Mouse (Mus musculus): ENCODE results near the gene Slc25a19.

Gene Slc25a19

DNA sequence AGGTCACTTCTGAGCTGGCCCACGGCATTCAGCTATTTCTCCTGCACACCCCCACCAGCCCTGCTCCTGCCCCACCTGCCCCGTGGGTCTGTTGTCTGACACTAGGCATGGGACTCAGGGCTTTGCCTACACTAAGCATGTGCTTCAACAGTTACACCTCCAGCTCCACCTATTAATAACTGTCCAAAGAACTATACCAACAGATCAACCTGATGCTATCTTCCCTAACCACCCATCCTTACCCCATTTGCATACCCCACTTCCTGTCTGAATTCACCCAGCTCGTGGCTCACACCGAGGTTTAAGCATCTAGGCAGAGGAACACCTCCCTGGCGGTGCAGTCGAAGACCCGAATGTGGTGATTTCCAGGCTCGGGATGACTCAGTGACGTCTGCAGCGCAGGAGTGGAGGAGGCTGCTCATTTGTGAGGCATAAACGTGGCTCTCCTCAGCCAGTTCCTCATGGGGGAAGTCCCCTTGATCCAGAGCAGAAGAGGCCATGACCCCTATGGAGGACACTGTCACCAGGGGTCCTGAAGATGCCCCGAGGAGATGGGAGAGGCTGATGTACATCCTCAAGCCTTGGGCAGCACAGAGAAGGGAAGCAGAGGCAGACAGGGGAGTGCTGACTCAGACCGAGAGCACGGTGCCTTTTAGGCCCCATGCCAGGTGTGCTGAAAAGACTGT, 13.0 kb upstream of the Slc25a19 start:
- no peak for DNase-seq (ENCODE audit: low spot score)

DNA sequence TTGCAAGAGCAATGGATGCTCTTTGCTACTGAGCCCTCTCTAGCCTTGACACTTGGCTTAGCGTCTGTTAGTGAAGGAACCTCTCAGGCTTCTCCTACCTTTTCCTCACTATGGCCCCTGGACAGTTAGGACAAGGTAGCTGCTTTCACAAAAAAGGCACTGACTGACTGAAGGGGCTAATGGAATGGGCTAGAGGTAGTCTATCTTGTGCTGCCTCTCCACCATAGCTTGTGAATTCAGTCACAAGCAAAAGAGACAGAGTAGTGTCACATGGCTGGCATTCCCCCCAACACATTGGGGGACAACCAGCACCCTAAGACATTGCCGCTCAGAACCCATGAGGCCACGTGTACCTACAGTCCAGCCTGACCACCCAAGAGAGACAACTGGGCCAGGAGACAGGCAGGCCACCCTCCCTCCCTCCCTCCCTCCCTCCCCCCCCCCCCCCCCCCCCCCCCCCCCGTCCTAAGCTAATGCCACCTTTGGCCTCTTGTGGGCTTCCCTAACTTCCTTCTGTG, 12.3 kb upstream of the Slc25a19 start:
- no peak for DNase-seq (ENCODE audit: low spot score)

DNA sequence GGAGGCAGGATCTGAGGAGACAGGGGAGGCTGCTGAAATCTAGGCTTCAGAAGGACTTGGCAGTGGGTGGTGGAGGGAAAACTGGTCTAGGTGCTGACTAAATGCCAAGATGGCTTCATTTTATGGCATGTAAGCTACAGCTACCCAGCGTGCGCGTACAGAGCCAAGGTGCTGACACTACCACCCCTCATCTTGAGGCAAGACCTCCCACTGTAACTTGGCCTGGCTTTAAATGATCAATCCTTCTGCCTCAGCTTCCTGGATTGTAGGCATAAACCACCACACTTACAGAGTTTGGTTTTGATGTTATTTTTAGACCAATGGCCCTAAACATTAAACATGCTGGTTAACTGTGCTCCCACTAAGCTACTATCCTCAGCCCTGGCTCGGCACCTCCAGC, 11.4 kb upstream of the Slc25a19 start:
- no peak for DNase-seq (ENCODE audit: low spot score)

DNA sequence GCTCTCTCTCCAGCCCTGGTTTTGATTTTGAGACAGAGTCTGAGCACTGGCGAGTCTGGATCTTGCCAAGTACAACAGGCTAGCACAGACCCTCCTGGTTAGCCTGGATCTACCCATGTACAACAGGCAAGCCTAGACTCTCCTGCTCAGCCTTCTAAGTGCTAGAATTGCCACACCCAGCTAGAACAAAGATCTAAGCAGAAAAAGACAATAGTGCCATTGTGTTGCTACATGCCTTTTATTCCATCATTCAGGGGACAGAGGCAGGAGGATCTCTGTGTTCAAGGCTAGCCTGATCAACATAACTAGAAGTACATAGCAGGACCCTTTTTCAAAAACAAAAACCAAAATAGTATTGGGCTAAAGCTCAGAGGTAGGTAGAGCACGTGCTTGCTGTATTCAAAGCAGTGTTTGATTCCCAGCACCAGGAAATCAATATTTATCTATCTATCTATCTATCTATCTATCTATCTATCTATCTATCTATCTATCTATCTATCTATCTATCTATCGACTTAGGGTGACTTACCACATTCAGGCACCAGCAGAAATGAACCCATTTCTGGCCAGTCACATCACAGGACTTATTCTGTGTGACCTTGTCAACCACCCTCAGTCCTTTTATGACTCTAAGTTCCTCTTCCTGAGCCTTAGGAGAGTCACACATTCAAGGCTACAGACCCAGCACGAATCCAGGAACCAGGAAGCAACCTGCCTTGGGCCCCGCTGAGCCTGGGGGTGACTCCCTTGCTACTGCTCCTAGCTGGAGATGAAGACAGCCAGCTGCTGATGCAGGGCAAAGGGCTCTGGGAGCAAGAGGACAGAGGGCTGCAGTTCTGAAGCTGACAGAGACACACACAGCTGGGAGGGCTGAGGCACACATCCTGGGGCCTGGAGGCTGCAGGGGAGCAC, 10.7 kb upstream of the Slc25a19 start:
- no peak for DNase-seq (ENCODE audit: low spot score)

DNA sequence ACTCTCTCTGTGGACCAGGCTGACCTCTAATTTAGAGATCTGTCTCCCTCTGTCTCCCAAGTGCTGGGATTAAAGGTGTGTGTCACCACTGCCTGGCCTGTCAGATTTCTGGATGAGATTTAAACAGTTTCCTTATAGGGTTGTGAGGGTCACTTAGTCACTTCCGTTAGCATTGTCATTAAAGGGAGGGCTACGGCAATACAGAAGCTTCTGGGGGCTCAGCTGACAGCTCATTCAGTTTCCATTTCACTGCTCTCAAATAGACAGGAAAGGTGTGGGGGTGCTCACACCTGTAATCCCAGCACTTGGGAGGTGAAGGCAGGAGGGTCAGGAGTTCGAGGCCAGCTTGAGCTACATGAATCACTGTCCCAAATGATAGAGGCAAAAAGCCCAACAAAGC, 8.9 kb upstream of the Slc25a19 start:
- DNase-seq (ENCODE audit: low spot score): no peak

DNA sequence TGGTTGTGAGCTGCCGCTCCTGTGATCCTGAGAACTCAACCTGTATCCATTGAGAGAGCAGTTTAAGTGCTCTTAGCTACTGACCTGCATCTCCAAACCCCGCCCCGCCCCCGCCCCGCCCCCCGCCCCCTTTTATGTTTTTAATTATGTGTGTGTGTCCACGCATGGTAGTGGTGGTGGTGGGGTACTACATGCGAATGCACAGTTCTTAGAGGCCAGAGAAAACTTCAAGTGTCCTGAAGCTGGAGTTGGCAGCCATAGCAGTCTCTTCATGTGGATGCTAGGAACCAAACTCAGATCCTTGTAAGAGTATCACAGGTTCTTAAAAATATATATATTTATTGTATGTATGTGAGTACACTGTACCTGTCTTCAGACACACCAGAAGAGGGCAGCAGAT, 7.4 kb upstream of the Slc25a19 start:
- DNase-seq (ENCODE audit: low spot score): no peak

DNA sequence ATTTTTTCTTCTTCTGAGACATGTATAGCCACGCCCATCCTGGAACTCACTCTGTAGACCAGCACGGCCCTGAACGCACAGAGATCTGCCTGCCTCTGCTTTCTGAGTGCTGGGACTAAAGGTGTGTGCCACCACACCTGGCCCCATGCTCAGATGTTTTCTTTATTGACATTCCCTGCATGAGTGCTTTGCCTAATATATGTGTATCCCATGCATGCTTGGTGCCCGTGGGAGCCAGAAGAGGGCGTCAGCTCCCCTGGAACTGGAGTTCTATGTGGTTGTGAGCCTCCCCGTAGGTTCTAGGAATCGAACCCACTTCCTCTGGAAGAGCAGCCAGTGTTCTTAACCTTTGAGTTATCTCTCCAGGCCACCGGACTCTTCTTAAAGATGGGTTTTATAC, 6.9 kb upstream of the Slc25a19 start:
- DNase-seq (ENCODE audit: low spot score): no peak

DNA sequence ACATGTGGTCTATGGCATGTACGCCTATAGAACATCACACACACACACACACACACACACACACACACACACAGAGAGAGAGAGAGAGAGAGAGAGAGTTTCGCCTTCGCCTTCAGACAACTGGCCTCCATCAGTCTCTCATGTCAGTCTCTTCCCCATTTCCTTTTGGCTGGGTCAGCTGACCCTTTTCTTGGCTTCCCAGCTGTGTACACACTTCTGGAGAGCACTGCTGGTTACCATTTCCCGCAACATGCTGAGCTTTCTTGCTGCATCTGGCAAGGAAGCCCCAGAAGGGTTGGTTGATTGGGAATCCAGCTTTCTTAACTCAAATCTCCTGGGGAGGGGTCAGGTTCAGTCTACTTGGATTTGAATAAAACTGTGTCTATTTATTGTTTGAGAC, 6.0 kb upstream of the Slc25a19 start:
- no peak for DNase-seq (ENCODE audit: low spot score)

DNA sequence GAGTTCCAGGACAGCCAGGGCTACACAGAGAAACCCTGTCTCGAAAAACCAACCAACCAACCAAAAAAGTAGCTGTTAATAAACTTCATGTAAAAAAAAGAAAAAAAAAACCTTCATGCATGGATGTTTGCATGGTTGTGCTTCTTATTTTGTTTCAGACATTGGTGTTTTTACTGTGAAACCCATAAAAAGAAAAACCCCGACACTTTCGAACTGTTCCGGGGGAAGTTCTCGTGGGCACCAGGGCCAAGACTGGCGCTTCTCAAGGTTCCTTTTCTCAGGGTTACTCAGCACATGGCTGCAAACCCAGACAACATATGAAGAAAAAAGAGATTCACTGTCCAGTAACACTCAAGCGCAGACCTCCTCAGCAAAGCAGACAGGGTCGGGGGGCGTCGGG, 4.8 kb upstream of the Slc25a19 start:
- no peak for DNase-seq (ENCODE audit: low spot score)

DNA sequence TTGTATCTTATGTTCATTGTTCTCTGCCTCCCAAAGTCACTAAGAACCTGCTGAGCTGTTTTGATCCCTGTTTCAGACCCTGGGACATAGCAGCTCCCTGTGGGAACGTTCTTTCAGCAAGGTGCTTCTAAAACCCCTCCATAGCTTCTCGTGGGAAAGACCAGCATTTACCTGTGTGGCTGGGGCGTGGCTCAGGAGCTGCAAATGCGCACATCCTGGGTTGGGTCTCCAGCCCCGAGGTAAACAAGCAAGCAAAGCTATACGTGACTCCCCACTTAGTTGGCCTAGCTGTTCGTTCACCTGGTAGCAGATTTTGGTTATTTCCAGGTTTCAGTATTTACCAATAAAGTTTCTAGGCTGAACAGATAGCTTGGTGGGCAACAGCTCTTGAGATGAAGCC, 4.2 kb upstream of the Slc25a19 start:
- DNase-seq (ENCODE audit: low spot score): no peak

DNA sequence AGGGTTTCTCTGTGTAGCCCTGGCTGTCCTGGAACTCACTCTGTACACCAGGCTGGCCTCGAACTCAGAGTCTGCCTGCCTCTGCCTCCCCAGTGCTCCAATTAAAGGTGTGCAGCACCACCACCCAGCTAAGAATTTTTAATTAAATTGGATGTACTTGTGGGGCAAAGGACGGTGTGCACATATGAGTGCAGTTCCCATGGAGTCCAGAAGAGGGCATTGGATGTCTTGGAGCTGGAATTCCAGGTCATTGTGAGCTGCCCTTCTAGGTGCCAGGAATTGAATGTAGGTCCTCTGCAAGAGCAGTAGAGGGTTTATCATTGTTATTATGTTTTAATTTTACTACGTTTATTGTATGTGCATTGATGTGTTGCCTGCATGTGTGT, 3.4 kb upstream of the Slc25a19 start:
- DNase-seq (ENCODE audit: low spot score): no peak

DNA sequence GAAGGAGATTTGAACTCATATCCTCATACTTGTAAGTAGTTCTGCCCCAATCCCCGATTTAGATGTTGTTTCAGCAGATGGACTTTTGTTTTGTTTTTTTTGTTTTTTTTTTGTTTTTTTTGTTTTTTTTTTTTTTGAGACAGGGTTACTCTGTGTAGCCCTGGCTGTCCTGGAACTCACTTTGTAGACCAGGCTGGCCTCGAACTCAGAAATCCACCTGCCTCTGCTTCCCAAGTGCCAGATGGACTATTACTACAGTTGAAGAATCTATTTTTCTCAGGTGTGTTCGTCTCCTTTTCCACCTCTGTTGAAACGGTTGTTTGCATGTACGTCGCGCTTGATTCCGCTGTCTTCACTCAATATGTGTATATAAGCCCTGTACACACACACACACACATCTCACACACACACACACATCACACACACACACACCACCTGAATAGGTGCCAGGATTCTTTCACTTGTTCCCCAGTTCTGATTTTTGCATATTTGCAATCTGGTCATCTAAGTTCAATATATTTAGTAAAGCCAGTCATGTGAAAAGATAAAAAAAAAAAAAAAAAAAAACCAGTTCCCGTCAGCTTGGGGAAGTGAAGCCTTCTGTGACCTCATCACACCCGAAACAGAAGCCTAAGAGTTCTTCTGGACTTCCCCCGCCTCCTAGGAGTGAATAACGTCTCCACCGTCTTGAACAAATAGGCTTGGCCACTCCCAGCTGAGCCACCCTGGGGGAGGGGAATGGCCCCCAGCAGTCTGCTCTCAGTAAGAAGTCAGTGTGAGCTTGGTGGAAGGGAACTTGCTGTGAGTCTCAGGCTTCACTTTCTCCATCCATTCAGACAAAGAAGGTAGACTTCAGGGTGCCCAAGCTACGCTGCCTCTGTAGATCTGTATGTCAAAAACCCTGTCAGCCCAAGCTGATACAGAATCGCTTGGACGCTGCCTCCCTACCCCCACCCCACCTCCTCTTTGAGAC, 2.7 kb upstream of the Slc25a19 start:
- DNase-seq (ENCODE audit: low spot score): no peak

DNA sequence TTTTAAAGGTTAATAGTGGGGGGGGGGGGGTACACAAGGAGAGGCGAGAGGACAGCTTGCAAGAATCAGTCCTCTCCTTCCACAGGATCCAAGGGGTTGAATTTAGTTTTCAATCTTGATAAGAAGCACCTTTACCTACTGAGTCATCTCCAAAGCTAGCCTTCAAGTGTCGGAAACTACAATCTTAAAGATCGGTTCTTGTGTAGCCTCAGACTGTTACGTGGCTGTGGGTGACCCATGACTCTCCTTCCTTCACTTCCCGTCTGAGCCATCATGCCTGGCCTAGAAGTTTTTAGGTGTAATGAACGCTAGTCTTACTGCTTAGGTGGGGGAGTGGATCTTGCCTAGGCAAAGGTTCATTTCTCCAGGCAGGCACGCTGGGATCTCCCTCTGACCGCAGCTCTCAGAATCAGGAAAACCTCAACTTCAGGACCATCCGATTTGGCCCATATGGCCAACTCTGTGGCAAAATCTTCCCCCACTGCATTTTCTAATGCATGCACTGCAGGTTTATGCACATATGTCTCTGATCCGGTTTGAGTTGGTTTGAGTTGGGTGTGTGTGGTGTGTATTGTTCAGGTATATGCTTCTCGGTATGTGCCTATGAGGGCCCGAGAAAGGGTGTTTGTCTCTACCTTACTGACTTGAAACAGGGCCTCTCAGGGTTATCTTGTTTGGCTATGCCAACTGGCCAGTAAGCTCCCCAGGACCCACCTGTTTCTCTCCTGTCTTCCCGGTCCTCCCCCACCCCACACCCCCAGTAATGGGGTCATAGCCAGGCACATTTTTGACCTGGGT, 1.8 kb upstream of the Slc25a19 start:
- DNase-seq (ENCODE audit: low spot score): no peak

DNA sequence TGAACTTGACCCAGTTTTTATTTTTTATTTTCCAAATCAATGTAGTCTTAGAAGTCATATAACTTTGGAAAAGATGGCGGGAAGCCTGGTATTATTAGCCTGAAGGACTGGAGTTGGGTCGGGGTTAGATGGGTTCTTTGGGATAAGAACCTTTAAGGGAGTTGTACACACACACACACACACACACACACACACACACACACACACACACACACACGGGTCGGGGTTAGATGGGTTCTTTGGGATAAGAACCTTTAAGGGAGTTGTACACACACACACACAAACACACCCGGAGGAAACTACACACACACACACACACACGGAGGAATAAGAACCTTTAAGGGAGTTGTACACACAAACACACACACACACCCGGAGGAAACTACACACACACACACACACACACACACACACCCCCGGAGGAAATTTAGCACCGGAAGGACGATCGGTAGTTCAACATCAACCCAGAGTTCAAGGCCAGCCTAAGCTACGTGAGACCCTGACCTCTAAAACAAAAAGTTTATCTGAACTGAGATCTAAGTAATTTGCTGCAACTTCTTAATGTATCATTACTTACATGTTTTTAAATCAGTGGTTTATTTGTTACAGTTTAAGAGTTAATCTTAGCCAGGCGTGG, 488 bp upstream of the Slc25a19 start:
- no peak for DNase-seq (ENCODE audit: low spot score)

DNA sequence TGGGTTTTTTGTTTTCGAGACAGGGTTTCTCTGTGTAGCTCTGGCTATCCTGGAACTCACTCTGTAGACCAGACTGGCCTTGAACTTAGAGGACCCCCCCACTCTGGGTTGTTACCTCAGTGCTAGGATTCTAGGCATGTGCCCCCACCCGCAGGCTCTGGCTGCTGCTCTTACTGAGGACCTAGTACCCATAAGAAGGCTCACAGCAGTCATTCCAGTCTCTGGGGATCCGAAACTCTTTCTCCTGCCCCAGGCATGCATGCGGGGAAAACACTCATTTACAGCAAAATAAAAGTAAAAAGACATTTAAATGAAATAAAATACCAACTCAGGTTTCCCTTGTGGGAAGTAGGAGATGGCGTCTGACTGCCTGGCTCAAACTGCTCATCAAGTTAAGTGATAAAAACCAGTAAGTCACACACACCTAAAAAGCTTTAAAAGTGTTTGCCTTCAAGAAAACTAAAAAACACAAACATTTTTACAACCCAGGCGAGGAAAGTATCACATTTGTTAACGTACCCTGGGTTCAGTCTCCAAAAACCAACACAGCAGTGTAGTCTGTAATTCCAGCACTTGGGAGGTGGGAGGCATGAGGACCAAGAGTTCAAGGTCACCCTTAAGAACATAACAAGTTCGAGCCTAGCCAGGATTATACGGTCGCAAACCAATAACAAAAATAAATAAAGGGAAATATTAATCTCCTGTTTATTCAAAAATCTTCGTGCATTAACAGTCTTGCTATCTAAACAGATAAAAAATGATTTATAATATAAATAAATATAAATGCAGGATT, 1.1 kb downstream of the Slc25a19 start:
- no peak for DNase-seq (ENCODE audit: low spot score)

DNA sequence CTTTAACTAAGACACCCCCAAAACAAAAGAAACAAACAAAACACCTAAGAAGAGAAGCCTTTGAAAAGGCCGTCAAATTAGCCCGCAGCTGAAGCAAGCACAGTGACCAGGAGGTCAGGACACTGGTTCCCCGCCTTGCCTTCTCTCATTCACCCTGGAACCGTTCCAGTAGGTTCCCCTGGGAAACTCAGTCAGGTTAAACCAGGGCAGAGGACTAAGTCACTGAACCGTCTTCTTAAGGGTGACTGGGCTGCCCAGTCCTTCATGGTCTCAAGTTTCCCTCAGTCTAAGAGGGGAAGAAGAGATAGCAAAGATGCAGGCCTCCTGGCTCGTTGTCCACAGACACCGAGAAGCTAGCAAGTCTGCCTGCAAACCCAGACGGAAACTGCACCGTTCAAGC, 2.2 kb downstream of the Slc25a19 start:
- DNase-seq (ENCODE audit: low spot score): no peak

DNA sequence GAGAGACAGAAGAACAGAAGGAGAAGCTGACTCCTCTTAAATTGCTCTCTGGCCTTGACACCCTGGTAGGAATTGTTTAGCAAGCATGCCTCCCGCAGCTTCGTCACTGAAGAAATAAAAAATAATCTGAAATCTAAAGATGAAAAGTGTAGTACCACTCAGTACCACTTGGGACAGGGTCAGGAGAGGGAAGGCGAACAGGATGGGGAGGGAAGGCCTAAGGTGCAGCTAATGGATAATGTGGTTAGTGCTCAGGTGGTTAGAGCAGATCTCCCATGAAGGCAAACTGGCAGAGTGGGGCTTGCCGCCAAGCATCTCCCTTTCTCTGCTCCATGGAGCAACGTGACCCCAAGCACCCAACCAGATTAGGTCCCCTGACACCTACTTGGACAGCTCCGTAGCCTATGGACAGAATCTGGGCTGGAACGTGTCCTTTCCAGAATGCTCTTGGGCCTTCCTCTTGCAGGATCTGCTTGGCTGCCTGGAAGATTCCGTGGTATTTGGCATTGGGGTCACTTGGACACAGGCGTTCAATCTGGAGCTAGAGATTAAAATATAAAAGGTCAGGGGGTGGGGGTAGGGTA, 4.5 kb downstream of the Slc25a19 start:
- no peak for DNase-seq (ENCODE audit: low spot score)

DNA sequence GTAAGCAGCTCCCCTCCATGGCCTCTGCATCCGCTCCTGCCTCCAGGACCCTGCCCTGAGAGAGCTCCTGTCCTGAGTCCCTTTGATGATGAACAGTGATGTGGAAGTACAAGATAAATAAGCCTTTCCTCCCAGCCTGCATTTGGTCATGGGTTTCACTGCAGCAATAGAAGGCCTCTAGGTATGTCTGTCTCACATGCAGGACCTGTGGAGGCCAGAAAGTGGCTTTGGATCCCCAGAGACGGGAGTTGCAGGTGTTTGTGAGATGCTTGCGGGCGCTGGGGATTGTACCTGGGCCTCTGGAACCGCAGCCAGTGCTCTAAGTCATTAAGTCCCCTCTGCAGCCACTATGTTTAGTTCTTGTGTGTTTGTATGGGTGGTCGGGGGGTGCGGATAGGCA, 8.1 kb downstream of the Slc25a19 start:
- DNase-seq (ENCODE audit: low spot score): no peak

DNA sequence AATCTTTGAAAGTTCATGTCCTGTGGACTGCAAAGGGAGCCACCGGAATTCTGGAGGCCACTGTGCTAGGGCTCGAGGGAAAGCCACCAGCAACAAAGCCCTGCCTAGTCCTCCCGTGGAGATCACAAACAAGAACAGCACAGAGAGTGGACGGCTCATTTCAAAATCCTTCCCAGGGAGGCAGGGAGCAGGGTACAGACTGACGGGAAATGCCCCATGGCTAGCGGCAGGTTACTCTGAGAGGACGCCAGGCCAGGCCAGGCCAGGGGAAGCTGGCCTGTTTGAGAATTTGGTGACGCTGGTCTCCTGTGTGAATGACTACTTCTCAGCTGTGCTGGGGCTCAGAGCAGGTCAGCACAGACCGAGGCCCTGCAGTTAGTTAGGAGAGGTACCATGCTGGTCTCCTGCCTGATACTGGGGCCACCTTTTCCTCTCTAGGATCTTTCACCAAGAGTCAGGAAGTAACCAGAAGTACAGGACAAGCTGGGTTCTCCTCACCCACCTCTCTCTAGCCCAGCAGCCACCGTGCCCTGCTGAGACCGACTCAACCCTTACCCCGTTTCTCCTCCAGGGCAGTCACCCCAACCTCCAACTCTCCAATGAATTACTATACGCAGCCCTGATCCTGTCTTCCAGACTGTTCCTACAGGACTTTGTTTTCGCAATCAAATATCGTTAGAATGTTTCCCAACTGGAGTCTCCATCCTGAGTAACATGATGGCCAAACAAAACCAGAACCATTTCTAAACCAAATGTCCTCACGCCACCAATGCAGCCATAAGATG, 9.2 kb downstream of the Slc25a19 start:
- DNase-seq (ENCODE audit: low spot score): no peak
